In the genomic region with DNA sequence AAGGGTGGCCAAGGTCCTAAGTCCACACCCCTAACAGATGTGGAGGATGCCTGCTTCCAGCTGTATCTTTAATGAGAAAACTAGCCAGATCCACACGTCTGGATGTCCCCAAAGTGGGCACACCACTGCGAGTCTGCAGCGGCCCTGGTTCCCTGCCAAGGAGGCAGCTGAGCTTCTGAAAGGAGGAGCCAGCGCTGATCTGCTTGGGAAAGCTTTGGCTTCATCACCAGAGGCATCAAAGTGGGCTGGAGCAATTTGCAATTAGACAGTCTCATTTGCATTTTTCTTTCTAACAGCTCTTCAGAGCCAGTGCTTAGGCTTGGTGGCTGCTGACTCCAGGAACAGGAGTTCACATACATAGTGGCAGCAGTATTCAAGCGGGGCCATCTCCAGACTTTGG, we compare ENCODE assay signal across 11 mouse cellular contexts. TPM values are rescaled to one million over a fixed set of nuclear protein-coding genes. Genes with fewer than 3 reads are reported as not detected.
DNase-seq lines count a peak whose midpoint lies in the region; TF ChIP-seq lines count a peak whose summit lies in the region.
"Had no signal": no experiment of that assay in that cellular context is flagged by ENCODE, and none has a peak within 500 bp of the region (broad histone marks: within the 10 kb centered on the region; RNA-seq: fewer than 3 reads in every experiment).

No protein-coding gene starts in this region.

- H3K27ac ChIP-seq in left cerebral cortex, adult 2 months, result no peak overlapping the region
- H3K27ac ChIP-seq: kidney, embryonic 15.5 days had no signal

- intact Hi-C loops in left cerebral cortex, adult 2 months (cut with DNase I), result no loop called here

- no peak for TF ChIP-seq CTCF in lung, adult 2 months (IDR thresholded peaks at IDR 0.05; ENCODE audit: insufficient read depth, low read length)
- TF ChIP-seq CTCF in left cerebral cortex, adult 2 months (IDR thresholded peaks at IDR 0.05), result no peak

- H3K4me3 ChIP-seq in lung, adult 2 months (replicated peaks; ENCODE audit: extremely low read depth, low read depth, low read length), result no peak overlapping the region
- no peak overlapping the region for H3K4me3 ChIP-seq in left cerebral cortex, adult 2 months
- H3K4me3 ChIP-seq: kidney, embryonic 15.5 days had no signal

- no peaks in the 10 kb centered on the region for H3K4me1 ChIP-seq in lung, adult 2 months (ENCODE audit: control insufficient read depth, insufficient read depth, low read length)
- H3K4me1 ChIP-seq: kidney, embryonic 15.5 days had no signal

- 63% methylated on average over 5 of the region's 5 CpGs for WGBS in lung, adult 2 months

- no peak for TF ChIP-seq POLR2A in lung, adult 2 months (IDR thresholded peaks at IDR 0.05; ENCODE audit: borderline replicate concordance, extremely low read depth, low read depth, low read length)

- DNase-seq in cerebellum, postnatal 10 days, result peak; percentile 87 to 90
- no peak for DNase-seq in cerebellum, adult 9-11 months
- peak; percentile 16 for DNase-seq in lung, postnatal 10 days
- no peak for DNase-seq in lung, adult 2 months
- peak; percentile 53 for DNase-seq in left cerebral cortex, adult 2 months (ENCODE audit: extremely low spot score in 1 of 2, low spot score in 2 of 2)
- DNase-seq in right cerebral cortex, postnatal 4 days, result peak; percentile 80
- DNase-seq in cerebellum, adult 11 months, result no peak
- DNase-seq in B cell, adult 2 months, result no peak
- DNase-seq: cerebellum, postnatal 36 days; thymus, postnatal 36 days had no signal

RNA-seq across cellular contexts. Expression of a gene that starts 37.3 kb away (rescaled TPM):
- polyA plus RNA-seq in lung, adult 2 months (2012; rRNA removed), result 5.9 and 9.0 TPM in 2 replicates
- 10 to 100 TPM; 86.1 to 91.1 TPM for total RNA-seq in left cerebral cortex, adult 2 months (2021)

Comparison
In these comparisons a context has a peak if more than half of its experiments do, and no peak if none do; other contexts are left out.
1. DNase-seq: peak in cerebellum, postnatal 10 days (2 of 2), lung, postnatal 10 days (single experiment), left cerebral cortex, adult 2 months (2 of 2) and right cerebral cortex, postnatal 4 days (single experiment); none in cerebellum, adult 9-11 months (single experiment), lung, adult 2 months (single experiment), cerebellum, adult 11 months (single experiment) and B cell, adult 2 months (0 of 2).